Mouse (Mus musculus): ENCODE measurements at regions not wholly inside any gene's neighbourhood (a gene's known extent, or its start where the extent isn't known, plus 50 kb on each side); places are given as distances from the start of the nearest gene placed in this dataset.

DNA sequence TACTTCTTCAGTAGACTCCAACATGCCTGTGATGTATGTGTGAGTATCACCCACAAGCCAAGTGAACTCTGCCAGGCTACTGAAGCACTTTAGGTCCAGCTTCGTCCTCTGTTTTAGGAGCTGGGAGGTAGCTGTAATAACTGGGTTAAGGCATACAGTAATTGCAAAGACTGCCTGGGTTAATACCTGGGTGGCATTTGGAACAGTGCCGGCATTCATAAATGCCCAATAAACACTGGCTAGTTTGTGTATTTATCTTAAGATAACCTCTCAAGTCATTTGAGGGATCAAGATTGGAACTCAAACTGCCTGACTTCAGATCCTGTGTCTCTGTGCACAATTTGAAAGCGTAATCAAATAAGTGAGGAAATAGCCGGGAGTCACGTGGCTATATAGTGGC, 261.0 kb downstream of the Cog6 start:
- no peak for DNase-seq

DNA sequence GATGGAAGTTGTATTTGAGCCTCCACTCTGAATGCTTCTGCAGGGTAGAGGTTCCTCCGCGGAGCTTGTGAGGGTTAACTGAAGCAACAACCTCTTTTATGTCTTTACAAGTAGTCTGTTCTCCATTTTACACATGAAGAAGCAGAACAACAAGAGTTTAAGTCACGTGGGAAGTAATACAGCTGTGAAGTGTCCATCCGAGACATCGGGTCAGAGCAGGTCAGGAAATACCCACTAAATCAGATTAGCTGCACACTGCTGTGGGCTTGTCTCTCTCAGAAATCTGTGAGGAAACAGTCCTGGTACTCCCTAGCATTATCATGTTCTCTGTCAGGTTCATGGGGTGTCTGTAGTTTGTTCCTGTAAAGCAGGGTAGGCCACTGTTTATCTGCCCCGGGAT, 262.1 kb downstream of the Cog6 start:
- no peak for DNase-seq

- no peak for DNase-seq
Measured at GRCm38 (mm10) chr3:52754401-52754800, 262.6 kb downstream of the Cog6 start.

GRCm38 (mm10) chr3:52746917-52747316, 270.1 kb downstream of the Cog6 start:
- no peak for DNase-seq

DNA sequence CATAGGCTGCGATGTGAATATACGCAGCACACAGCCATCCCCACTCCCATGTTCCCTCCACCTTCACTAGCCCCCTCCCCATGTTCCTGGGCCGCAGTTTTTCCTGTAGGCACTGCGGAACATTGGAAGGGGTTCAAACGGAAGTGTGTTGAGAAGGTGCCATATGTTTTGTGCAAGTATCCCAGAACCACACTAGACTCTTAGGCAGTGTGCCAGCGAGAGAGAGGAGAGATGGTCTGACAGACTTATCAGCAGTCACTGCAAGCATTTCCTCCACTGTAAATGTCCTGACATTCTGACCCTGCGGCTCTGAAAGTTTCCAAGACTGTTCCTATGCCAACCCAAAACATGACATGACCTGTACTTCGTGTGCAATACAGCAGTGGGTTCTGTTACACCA, 272.7 kb downstream of the Cog6 start:
- no peak for DNase-seq

- no peak for DNase-seq
Measured at GRCm38 (mm10) chr3:52740466-52741026, 276.5 kb downstream of the Cog6 start.

DNA sequence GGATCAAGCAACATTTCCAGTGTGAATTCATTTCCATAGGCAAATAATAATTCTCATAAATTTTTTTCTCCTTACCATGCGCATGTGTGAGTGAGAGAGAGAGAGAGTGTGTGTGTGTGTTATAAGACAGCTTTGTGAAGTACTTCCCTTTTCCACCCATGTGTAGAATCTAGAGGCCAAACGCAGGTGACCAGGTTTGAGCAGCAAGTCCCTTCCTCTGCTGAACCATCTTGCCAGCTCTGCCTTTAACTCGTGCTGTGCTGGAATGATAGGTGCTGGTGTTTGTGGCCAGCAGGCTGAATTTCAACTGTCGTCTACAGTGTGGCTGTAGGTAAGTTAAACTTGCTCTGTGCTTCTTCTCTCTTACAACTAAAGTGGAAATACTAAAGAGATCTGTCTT, 277.5 kb downstream of the Cog6 start:
- no peak for DNase-seq

- no peak for DNase-seq
Measured at GRCm38 (mm10) chr3:52738386-52738785, 278.7 kb downstream of the Cog6 start.

DNA sequence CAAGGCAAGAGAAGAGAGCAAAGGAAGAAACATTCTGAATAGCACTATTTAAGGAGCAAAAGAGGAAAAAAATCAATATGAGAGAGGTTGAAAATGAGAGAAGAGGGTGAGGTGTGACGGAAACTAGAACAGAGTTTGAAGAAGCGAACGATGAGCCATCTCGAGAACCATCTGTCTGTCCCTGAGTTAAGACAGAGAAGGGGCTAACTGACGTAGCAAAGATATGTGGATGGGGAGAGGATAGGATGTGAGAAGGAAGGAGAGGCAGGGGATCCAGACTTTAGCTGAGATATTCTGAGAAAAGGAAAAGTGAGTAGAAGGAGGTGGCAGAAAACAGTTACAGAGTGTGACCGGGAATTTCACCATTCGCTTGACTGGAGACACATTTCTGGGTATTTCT, 281.1 kb downstream of the Cog6 start:
- DNase-seq, result no peak

GRCm38 (mm10) chr3:52731941-52732340, 285.1 kb downstream of the Cog6 start:
- DNase-seq, result no peak

DNA sequence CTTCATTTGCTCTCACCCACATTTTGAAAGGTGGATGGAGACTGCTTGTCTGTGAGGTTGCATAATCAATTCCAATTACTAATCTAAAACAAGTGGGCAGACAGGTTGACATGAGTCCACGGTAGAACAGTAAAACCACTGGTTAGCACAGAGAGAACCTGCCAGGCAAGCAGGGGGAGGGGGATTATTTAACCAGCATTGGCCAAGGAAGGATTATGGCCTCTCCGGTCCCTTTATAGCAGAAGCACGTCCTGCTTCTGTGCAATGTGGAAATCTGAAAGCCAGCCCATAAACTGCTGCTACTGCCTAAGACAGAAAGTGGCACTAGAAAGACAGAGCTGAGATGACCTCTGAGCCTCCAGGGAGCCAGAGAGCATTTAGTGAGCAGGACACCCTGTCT, 285.5 kb downstream of the Cog6 start:
- no peak for DNase-seq

DNA sequence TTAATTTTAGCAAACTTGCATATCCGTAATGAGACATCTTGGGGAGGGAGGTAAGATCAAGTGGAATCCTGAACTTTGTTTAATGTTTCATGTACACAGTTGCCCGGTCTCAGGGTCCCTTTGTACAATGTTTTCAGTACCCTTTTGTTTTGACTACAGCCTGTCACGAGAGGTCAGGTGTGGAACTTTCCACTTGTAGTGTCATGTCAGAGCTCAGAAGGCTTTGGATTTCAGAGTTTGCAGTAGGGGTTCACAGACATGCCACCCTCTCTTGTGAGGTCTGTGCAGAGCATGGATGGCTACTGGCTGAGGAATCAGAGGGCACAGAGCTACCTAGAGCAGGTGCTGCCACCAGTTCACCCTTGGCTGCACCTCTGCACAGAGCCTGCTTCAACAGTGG, 287.3 kb downstream of the Cog6 start:
- DNase-seq, result no peak

DNA sequence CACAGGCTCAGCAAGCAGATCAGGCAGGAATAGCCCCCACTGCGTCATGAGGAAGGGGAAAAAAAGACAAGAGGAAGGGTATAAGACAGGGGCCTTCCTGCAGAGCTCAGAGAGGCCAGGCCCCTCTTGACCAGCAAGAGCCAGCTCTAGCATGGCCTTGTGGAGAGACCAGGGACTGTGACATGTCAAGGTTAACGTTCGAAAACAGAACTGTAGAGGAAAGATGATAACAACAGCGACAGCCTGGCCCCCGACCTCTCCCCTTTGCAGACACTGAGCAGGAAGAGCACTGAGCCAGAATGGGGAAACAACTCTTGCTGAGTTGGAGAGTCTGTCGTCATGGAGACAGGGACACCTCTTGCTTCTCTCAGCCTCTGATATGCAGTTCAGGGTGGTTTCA, 288.2 kb downstream of the Cog6 start:
- no peak for DNase-seq

DNA sequence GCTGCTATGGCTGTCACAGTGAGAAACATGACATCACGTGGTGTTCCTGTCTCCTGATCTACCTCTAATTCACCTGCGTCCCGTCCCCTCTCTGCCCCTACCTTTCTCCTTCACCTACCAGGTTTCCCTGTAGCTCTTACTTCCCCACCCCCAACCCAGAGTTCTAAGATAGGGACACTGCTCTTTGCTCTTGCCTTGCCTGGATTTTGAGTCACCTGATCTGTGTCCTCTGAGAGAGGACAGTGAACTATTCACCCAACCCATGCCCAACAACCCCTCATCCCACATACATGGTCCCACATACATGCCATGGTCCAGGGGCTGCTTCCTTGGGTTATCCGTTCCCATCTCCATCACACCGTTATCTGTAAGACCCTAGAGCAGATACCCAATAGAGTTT, 288.6 kb downstream of the Cog6 start:
- no peak for DNase-seq

- no peak for DNase-seq
Measured at GRCm38 (mm10) chr3:52724354-52724753, 292.7 kb downstream of the Cog6 start.

DNA sequence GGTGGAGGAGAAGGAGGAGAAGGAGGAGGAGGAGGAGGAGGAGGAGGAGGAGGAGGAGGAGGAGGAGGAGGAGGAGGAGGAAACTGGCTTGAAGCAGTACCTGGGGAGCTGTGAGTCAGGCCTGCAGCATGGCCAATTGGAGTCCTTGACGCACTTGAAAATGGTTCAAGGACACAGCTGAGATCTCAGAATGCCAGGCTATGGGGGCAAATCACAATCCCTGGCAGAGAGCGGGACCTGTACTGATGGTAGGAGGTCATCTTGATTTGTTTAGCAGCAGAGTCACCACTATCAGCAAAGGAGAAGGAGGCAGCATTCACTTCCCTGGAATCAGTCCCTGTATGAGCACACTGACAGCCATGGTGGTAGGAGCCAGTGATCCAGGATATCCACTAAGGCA, 294.1 kb downstream of the Cog6 start:
- DNase-seq, result no peak

DNA sequence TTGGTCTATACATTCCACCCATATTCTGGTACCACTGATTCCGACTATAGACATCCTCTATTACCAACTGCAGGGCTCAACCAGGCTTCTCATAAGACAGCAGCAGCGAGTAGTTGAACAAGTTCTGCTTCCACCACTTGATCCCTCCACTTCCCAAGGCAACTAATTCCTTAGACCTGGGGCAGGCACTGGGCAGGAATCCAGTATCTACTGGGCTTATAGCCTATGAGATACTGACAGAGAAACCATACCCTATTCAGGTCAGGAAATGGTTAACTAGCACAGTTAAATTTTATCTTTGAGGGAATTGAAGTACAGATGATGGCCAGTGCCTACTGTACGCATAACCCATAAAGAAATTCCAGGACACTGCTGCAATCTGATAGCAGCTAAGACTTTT, 297.9 kb downstream of the Cog6 start:
- no peak for DNase-seq

GRCm38 (mm10) chr3:52717324-52717723, 299.7 kb downstream of the Cog6 start:
- no peak for DNase-seq

DNA sequence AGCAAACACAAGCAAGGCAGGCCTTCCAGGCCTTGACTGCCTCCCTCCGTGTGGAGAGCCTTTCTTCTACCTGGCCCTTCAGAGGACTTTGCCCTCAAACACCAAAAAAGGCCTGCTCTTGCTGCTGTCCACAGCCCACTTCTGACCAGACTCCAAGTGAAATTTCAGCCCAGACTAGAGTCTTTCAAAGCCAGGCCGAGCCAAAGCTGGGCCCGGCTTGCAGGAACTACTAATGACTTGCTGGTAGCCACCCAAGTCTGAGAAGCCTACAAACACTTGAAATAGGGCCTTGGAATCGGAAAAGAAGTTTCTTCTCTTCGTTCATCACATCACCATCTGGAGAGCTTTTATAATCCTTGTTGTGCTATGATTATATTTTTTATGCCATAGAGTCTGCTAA, 304.9 kb downstream of the Cog6 start:
- no peak for DNase-seq

- DNase-seq, result no peak
Measured at GRCm38 (mm10) chr3:52711133-52711532, 305.9 kb downstream of the Cog6 start.

DNA sequence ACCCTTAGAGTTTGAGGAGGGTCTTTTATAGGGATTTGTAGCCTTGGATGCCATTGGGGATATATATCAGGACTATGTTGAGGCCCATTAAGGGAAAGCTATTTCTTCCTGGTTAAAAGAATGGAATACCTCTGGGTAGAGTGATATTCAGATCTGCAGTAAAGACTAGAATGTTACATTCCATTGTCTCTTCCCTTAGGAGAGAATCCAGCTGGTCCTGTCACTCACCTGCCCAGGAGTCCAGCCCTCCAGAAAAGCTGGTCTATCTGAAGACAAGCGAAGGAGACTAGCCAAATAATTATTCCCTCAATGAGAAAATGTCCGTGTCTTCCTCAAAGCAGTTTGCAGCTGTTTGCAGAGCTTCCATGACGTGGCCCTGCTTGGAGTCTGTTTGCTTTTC, 308.3 kb downstream of the Cog6 start:
- no peak for DNase-seq

- no peak for DNase-seq
Measured at GRCm38 (mm10) chr3:52708301-52708700, 308.7 kb downstream of the Cog6 start.

DNA sequence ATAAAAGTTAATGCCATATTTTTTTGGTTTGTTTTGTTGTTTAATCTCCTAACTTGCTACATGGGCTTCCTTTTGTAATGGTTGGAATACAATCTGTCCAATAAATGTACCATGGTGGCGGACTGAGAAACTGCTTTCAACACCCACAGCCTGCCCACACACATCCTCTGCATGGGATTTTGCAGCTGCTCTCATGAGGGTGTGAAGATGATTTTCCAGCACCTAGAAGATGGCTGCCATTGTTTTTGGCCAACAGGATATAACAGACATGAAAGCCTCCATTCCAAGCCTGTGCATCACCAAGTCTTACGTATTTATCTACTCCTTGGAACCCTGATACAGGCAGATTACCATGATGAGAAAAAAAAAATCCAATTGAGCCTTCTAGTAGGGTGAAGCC, 310.4 kb downstream of the Cog6 start:
- no peak for DNase-seq

DNA sequence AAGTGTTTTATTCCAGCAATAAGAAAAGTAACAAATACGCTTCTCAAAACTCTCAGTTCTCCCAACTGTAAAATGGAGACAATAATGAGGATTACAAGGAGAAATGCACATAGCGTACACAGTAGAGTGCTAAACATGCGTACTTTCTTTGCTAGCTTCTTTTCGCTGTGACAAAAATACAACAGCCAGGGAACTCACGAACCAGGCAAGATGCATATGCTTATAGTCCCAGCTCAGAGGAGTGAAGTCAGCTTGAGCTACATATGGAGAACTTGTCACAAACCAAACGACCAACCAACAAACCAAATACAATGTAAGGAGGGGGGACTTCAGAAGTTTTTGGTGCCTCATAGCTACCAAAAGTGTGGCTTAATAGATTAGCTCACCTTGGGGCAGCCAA, 313.3 kb downstream of the Cog6 start:
- no peak for DNase-seq

DNA sequence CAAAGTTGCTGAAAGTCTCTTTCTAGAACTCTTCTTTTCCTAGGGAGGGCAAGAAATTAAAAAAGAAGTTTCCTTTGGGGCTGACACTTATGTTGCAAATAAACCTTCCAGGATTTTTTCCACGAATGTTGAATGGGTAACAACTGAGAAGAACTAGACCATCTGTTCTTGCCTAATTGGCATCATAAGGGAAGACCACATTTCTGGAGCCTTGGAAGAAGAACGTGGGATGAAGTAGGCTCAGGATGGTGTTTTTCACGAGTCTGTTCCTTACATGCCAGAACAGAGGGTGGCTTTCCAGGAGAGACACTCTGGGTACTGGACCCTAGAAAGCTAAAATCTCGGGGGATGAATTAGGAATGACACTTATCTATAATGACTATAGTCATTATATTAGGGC, 314.1 kb downstream of the Cog6 start:
- DNase-seq, result no peak

- no peak for DNase-seq
Measured at GRCm38 (mm10) chr3:52701601-52702000, 315.4 kb downstream of the Cog6 start.
